Mouse (Mus musculus) left cerebral cortex, postnatal 36 days (tissue): Measurements from ENCODE around the gene Cdh13. TPM values are rescaled to one million over a fixed set of nuclear protein-coding genes. Genes with fewer than 3 reads are reported as not detected.

Experiments
- DNase-seq, 2 experiments: peaks; one replicate each; pipeline ENCODE4 v3.0.0; 2021 to 2022; ENCODE audit warnings: low spot score in 2 of 2, mixed read lengths in 1 of 2
- intact Hi-C: fragments of 180-260 bp; cut with DNase I; formaldehyde crosslinking; loops from one replicate; pipeline ENCODE4 v1.15.1; 2025
- total RNA-seq, 2 experiments: library from RNA; stranded (reverse); gene quantifications; 2 replicates each; pipeline ENCODE4 v1.2.3; 2021

The Cdh13 gene
- total RNA-seq, 2 experiments from 2014 or later: 78.4 to 85.3 TPM

DNA sequence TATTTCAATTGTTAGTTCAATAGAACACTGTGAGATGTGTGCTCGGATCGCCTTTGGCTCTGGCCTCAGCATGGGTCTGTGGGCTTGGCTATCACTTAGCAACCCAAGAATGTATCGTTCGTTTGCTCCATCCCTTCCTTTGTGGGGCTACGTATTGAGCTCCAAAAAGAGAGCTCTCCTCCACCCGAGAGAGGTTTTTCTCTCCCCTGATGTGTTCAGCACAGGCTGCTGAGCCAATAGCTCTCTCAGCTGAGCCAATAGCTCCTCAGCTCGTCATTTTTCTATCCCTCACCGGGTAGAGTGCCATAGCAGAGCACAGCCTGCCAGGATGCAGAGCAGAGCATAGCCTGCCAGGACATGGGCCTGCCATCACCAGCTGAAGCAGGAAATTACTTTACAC is 345.2 kb downstream of the Cdh13 start:
- no peak for DNase-seq

GRCm38 (mm10) chr8:118635296-118636060 is 351.9 kb downstream of the Cdh13 start:
- intact Hi-C loops: no loop called here
- DNase-seq: no peak

More for the DNA sequence above, 345.2 kb downstream of the Cdh13 start:
- intact Hi-C loops: no loop called here

DNA sequence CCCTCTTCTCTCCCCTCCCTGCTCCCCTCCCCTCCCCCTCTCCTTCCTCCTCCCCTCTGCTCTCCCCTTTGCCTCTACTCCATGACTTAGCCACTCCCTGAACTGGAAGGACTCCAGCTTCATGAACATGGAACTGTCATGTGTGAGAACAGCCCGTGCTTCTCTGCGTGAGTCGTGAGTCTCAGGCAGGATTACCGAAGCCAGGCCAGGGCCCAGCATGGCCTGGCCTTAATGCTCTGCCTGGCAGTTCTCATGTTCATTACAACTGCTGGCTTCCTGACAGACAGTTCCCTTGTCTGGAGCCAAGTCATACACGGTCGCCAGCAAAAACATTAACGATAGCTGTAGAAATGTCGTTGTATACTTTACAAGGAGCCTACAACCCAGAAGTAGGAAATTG is 356.1 kb downstream of the Cdh13 start:
- DNase-seq: no peak
- intact Hi-C loops: no loop called here

DNA sequence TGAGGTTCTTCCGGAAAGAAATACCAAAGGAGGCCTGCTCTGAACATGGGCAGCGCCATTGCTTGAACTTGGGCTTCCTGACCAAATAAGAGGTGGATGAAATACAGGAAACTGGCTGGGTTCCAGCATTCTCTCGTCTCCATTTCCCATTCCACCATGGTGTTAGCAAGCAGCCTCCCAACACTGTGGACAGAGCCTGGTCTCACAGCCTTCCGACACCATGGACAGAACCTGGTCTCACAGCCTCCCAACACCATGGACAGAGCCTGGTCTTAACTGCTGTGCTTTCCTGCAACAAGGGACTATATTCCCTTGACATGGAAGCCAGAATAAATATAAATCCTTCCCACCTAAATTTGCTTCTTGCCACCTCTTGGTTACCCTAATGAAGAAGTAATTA is 358.3 kb downstream of the Cdh13 start:
- intact Hi-C loops: no loop called here
- DNase-seq: no peak

DNA sequence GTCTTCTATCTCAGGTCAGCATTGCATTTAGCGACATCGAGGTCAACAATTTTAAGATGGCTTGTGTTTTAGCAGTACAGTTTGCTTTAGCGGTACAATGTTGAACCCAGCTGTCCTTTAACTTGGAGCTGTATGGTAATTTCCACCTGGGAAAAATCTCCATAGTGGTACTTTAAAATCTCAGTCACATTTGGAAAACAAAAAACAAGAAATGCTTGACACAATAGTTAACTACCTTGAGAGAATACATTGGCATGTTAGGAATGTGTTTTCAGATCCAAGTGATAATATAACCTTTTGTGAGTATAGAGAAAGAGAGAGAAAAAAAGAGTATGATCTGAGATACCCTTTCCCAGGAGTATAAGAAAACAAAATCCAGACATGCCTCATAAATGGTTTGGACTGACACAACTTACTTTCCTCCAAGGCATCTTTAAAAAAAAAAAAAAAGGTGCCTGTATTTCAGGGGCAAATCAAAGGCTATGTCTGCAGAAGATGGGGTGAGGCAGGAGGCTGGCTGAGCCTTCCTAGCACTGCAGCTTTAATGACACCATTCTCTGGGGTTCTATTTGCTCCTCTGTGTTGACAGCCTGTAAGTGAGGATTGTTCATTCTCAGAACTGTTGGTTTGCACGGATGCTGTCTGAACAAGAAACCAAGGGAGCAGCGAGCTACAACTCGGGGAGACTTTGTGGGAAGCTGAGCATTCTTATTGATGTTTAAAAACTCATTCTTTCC is 365.4 kb downstream of the Cdh13 start:
- intact Hi-C loops: no loop called here

DNA sequence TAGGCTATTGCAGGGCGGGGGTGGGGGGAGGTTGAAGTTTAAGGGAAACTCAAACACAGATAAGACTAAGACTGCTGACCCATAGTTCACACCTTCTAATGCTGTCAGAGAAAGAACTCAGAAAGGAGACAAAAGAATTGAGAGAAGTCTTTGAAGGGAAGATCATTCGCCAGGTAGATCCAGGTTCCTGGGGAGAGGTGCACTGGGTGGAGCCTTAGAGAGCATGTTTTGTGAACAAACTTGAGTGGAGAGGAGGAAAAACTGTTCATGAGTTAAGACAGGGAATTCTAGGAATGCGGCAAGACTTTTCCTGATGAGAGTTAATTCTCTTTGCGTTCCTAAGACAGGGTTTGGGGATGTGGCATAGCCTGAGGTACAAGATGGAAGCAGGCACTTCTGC is 366.4 kb downstream of the Cdh13 start:
- DNase-seq: no peak
- intact Hi-C loops: no loop called here

More for the DNA sequence above, 365.4 kb downstream of the Cdh13 start:
- no peak for DNase-seq

GRCm38 (mm10) chr8:118662001-118662829 is 378.7 kb downstream of the Cdh13 start:
- intact Hi-C loops: no loop called here
- DNase-seq: no peak

- intact Hi-C loops: no loop called here
- peak; percentile 7 to 16 for DNase-seq
Observed at GRCm38 (mm10) chr8:118665081-118665480, 381.5 kb downstream of the Cdh13 start.

DNA sequence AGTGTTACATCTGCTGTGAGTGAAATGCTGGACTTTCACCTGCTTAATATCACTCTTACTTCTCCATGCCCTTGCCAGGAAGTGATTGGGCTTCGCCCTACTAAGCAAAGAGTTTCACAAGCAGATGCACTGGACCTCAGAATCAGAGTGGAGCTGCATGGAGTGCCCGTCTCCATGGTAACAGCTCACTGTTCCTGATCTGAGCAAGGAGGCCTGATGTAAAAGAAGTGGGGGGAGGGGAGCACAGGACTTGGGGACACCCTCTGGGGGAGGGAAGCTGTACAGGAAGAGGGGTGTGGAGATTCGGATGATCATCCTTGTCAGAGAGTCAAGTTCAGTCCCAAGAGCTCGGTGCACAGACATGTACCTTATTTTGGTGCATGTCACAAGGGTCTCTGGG is 384.2 kb downstream of the Cdh13 start:
- intact Hi-C loops: no loop called here
- peak in 1 of 2 experiments; percentile 9 for DNase-seq

GRCm38 (mm10) chr8:118676233-118676632 is 392.7 kb downstream of the Cdh13 start:
- intact Hi-C loops: no loop called here
- no peak for DNase-seq

DNA sequence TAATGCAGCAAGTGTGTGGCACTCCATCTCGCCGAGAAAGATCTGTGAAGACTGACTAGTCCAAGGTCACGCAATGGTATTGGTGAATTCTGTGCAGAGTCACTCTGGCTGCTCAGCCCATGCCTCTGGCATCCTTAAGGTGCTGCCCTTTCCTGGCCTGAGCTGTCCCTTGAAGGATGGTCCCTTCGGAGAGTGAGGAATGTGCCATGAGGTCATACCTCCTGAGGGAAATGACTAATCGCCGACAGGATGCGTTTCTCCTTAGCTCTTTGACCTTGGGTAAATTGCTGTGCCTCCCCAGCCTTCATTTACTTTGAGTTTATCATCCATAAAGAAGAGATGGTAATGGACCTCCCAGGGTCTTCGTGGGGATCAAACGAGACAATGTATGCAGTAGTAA is 395.8 kb downstream of the Cdh13 start:
- intact Hi-C loops: no loop called here
- no peak for DNase-seq

DNA sequence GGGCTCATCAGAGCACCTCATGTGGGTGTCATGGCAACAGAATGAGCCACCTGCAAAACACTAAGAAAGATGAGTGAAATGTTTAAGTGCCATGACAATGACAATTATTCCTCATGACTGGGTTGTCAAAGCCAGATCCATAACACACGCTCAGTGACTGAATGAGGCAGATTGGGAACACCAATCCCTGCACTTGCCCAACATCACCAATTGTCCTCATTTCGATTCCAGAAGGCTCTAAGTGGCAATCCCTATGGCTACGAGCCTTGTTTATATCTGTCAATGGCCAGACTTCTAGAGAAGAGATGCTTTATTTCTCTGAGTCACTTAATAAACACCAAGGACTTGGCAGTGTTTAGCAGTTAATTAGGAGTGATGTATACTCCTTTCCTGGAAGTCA is 399.9 kb downstream of the Cdh13 start:
- no peak for DNase-seq
- intact Hi-C loops: no loop called here

DNA sequence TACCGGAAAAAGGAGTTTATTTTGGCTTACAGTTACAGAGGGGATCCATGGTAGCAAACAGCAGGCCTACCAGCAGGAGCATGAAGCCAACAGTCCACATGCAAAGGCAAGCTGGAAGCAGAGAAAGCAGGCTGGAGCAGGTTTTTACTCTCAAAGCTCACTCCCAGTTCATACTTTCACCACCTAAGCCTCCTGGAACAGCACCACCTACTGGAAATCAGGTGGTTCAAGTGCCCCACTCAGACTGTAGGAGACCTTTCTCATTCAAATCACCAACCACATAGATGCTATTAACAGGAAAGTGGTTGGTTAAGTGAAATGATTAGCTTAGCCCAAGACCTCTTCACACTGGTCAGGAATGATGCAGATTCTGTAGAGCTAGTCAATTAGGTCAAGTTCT is 402.3 kb downstream of the Cdh13 start:
- DNase-seq: no peak

DNA sequence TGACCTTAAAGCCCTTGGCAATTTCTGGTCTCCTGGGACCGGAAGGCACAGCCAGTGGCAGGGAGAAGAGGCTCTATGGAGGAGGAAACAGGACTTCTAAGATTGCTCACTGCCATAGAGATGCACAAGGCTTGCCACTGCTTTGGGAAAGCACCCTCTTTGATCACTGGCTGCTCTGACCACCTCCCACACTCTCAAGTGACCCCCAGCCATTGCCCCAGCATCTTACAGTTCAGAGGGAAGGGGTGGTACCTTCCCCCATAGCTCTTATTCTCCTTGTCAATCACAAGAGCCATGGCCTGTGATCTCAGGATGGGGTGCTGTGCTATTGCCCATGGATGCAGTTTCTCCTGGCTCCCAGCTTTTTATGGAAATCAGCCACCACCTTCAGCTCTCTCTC is 406.3 kb downstream of the Cdh13 start:
- no peak for DNase-seq
- intact Hi-C loops: no loop called here

More for the DNA sequence above, 402.3 kb downstream of the Cdh13 start:
- intact Hi-C loops: no loop called here

DNA sequence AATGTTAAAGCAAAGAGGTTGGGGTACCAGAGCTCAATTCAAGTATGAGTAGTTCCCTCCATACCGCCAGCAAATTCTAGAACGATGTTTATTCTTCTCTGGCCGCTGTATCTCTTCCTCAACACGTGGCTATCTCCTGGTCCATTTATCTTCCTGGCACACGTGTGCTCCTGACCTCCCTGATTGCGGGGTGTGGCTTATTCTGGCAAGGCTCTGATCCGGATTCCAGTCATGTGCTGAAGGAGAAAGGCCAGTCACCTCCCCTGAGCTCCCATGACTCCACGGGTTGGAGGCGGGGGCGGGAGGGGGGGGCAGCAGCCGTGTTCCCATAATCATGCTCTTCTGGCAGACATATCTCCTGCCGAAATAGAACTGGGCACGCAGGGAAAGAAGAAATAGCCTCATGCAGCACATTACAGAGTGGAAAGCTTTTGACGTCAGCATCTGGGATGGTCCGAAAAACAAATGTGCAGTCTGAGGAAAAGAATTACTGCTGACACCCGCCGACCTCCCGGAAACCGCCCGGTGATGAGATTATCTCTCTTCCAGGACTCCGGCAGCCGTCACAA is 417.9 kb downstream of the Cdh13 start:
- DNase-seq: no peak
- intact Hi-C loops: no loop called here

DNA sequence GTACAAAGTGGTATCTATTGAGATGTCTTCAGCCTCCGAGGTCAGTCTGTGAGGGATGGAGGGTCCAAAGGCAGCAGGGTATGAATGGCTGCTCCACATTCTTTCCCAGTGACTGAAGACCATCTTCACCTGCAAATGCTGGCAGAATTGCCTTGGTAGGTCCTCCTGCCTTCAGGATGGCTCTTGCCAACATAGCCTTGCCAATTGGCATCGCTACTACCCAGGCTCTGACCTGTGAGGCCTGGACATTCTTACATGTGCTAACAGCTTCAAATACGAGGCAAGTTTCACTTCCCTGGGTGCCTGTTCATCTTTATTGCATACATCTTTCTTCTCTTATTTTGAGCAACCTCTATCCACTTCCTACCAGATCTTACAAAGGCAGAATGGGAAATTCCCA is 425.8 kb downstream of the Cdh13 start:
- DNase-seq: no peak
- intact Hi-C loops: no loop called here

- no peak for DNase-seq
- intact Hi-C loops: no loop called here
Observed at GRCm38 (mm10) chr8:118711631-118712030, 428.1 kb downstream of the Cdh13 start.

- DNase-seq: no peak
- intact Hi-C loops: no loop called here
Observed at GRCm38 (mm10) chr8:118713111-118713510, 429.6 kb downstream of the Cdh13 start.

DNA sequence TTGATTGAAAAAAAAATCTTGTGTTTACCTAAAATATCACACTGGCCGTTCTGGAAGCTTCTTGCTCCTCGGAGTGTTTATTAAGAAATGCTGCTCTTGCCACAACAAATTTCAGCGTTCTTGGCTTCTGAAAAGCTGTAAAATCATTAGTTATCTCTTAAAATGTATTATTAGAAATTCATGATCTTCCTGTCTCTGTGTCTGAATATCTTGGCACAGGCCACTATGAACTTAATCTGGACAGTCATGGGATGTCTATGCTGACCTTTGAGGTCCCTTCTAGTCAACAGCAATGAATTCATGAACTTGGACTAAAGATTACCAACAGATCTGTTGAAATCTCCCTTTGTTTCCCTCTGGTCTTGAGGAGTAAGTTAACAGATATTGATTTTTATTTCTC is 430.1 kb downstream of the Cdh13 start:
- intact Hi-C loops: no loop called here
- no peak for DNase-seq

DNA sequence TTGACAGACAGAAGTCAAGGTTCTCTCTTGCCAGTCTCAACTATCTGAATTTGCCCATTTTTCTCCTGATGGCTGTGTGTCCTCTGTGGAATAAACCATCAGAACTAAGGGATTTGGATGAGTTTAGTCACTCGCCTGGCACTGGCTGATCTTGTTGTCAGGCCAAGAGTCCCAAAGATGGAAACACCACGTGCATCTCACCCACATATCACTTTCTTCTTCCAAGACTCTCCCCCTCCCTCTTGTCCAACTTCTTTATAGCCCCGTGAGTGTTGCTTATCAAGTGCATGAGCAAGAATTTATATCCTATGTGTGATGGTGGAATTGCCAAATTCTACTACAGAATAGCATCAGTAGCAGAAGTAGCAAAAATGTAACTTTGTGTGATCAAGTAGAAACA is 439.4 kb downstream of the Cdh13 start:
- DNase-seq: peak; percentile 46 to 61

More for the DNA sequence above, 439.4 kb downstream of the Cdh13 start:
- intact Hi-C loops: no loop called here
